Mouse (Mus musculus): Measurements from ENCODE around the gene Depdc5. TPM values are rescaled to one million over a fixed set of nuclear protein-coding genes. Genes with fewer than 3 reads are reported as not detected.
"Not testable (repeated sequence)": the region's sequence is repeated elsewhere in the genome, so short reads cannot be mapped to it uniquely, and the experiment has no call there.

Depdc5 gene
- 17.3 and 20.2 TPM in 2 replicates for polyA plus RNA-seq (2015; fragmentation: Nextera tagmentation; extraction: Ambion mirVana)

DNA sequence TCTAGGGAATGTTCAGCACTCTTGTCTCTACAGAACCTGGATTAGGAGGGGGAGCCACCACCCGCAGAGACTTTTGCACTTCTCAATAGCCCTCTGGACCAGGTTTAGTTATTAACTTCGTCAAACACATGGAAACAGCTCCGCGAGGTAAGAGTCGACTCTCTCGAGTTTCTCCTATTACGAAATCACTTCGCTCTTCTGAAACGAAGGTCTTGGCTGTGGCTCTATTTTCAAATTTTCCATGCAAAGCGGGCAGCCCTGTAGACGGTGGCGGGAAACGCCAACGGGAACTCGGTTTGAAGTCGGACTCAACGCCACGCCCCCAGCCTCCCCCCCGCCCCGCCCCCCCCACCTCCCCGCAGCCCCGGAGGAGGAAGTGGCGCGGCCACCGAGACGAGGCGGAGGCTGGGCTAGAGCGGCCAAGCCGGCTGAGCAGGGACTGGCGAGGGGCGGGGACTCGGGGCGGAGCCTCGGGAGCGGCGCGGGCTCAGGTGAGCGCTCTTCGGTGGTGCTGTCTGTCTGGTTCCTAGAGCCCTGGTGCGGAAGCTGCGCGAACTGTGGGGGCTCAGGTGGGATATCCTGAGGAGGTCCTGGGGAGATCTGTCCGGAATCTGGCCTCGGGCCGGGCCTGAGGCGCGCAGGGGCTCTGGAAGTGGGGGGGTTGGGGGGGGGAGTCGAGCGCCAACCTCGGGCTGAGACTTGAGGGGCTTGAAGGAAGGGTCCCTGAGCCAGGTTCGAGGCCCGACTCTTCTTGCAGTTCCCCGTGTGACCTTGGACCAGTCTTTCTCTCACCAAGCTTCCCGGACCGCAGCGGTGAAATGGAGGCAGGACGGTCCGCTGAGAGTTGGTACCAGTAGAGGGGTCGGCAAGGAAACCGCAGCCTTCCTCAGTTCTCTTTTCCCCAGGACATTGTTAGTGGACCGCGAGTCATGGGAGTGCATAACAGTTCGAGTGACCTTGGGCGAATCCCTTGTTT is at the start of gene Depdc5:
Gene Depdc5, plus strand, starts transcription at position 449 of the 976 bp plus-strand sequence.
- H3K9ac ChIP-seq: peak within 1 kb of the TSS; percentile 69
- ATAC-seq: peak; percentile 99
- H3K27ac ChIP-seq: peak within 1 kb of the TSS; percentile 48
- H3K4me2 ChIP-seq (replicated peaks): peak within 1 kb of the TSS; percentile 81
- H3K9me3 ChIP-seq: no peaks in the 10 kb centered on the region
- no peaks in the 10 kb centered on the region for H3K27me3 ChIP-seq (replicated peaks)
- under 1% methylated on average over 64 of the region's 64 CpGs for WGBS
- H3K36me3 ChIP-seq: peaks cover 9% of the 10 kb centered on the region; the same call in 1 of the 2 replicates
- peak within 1 kb of the TSS; percentile 68 for H3K4me3 ChIP-seq (replicated peaks)
- peaks cover 9% of the 10 kb centered on the region; the same call in 1 of the 2 replicates for H3K4me1 ChIP-seq (replicated peaks)

DNA sequence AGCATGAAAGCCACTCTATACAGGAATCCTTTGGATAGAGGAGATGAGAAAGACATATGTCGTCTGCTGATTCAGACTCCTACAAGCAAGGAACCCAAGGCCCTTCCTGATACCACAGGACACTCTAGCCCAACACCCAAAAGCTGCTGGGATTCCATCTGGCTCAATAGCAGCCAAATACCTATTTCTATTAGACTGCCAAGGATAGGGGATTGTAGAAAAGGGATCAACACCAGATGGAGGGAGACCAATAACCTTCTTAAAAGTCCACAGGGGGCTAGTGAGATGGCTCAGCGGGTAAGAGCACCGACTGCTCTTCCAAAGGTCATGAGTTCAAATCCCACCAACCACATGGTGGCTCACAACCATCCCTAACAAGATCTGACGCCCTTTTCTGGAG is 48.1 kb upstream of the Depdc5 start:
- no peaks in the 10 kb centered on the region for H3K9me3 ChIP-seq
- H3K36me3 ChIP-seq: peaks cover 19% of the 10 kb centered on the region
- no peak overlapping the region for H3K4me3 ChIP-seq (replicated peaks)
- H3K4me1 ChIP-seq (replicated peaks): no peaks in the 10 kb centered on the region
- H3K27ac ChIP-seq: no peak overlapping the region
- no peaks in the 10 kb centered on the region for H3K27me3 ChIP-seq (replicated peaks)
- no peak overlapping the region for H3K4me2 ChIP-seq (replicated peaks)
- ATAC-seq: no peak
- 95% methylated on average over 4 of the region's 4 CpGs for WGBS
- no peak overlapping the region for H3K9ac ChIP-seq

DNA sequence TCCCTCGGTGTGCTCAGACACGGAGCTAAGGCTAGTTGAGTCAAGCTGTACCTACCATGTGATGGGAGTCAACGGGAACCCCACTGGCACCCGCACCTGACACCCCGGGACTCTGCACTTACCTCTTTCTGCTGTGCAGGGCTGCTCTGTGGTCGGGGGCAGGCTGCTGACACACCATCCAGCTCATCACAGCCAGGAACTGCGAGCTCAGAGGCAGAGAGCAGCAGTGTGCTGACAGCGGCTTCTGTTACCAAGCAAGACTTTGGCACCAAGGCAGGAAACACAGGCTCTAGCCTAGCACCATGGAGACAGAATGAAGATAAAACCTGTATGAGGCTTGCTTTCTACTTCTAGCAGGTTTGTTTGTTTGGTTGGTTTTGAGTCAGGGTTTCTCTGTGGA is 43.0 kb upstream of the Depdc5 start:
- Histone ChIP-seq H3K27ac (no peak overlapping the region), H3K4me2 (replicated peaks) (no peak overlapping the region), H3K27me3 (replicated peaks) (no peaks in the 10 kb centered on the region), H3K9me3 (no peaks in the 10 kb centered on the region), H3K36me3 (peaks cover 20% of the 10 kb centered on the region), H3K4me1 (replicated peaks) (no peaks in the 10 kb centered on the region), H3K9ac (no peak overlapping the region), H3K4me3 (replicated peaks) (no peak overlapping the region)
- WGBS: 94% methylated on average over 8 of the region's 8 CpGs
- ATAC-seq: no peak

DNA sequence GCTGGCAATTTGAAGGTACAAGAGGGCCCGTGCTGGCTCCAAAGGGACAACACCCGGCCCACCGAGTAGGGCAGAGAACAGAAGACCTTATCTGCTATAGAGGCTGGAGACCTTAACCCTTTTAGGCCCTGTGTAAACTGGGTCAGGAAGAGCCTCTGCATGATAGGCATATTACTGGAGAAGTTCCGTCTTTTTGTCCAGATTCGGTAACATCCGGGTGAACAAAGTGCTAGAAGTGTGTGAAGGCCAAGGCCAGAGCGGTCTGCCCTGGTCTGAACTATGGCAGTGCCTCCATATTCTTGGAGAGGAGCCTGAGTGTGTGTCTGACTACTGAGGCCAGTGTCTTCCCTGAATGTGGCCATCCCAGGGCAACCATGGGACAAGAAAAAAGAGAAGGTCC is 36.5 kb upstream of the Depdc5 start, which contains the start of gene Gm20671:
Gene Gm20671, minus strand, starts transcription at position 101 of the 400 bp plus-strand sequence.
- no peaks in the 10 kb centered on the region for H3K4me1 ChIP-seq (replicated peaks)
- no peak within 1 kb of the TSS for H3K9ac ChIP-seq
- 94% methylated on average over 7 of the region's 7 CpGs for WGBS
- H3K27ac ChIP-seq: no peak within 1 kb of the TSS
- H3K4me2 ChIP-seq (replicated peaks): no peak within 1 kb of the TSS
- no peaks in the 10 kb centered on the region for H3K9me3 ChIP-seq
- no peaks in the 10 kb centered on the region for H3K27me3 ChIP-seq (replicated peaks)
- ATAC-seq: no peak
- H3K36me3 ChIP-seq: peaks cover 22% of the 10 kb centered on the region
- H3K4me3 ChIP-seq (replicated peaks): no peak within 1 kb of the TSS

DNA sequence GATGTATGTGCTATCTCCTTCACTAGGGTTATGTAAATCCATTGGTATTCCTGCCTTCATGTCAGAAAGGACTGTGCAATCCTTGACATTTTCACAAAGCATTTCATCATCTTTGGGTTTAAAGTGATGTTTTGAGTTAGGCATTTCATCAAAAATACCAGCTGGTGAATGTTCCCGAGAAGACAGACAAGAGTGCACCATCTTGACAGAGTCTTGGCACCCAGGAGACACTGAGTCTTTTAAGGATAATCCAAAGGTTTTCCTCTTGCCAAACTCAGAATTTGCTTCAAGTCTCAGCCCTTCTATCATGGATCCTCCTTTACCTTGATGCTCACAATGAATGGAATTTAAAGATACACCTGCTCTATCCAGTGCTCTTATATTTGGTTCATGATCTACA is 34.7 kb upstream of the Depdc5 start:
- not testable (repeated sequence) for H3K27ac ChIP-seq; H3K9me3 ChIP-seq; H3K4me3 ChIP-seq (replicated peaks); H3K4me1 ChIP-seq (replicated peaks); H3K9ac ChIP-seq; H3K27me3 ChIP-seq (replicated peaks); H3K4me2 ChIP-seq (replicated peaks); ATAC-seq
- H3K36me3 ChIP-seq: peaks cover 21% of the 10 kb centered on the region
- WGBS: 87% methylated on average over 1 of the region's 1 CpGs

DNA sequence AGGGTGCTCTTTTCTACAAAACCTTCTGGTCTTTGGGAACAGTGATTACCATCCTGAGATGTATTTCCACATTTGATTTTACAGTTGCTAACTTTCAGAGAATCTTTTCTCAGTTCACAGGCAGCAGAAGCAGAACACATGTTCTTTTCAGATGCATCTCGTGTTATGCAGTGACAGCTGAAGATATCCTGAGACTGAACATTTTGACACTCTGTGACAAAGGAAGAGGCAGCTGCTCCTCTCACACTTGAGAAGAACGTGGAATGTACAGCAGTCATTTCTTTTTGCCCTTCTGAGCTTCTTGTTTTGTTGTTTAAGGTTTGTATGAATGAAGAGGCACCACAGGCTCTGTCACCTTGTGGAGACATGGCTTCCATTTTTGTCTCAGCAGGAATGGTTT is 33.4 kb upstream of the Depdc5 start:
- H3K9ac ChIP-seq: no peak overlapping the region
- H3K9me3 ChIP-seq: no peaks in the 10 kb centered on the region
- H3K36me3 ChIP-seq: peaks cover 21% of the 10 kb centered on the region
- no peak for ATAC-seq
- 91% methylated on average over 2 of the region's 2 CpGs for WGBS
- H3K4me1 ChIP-seq (replicated peaks): no peaks in the 10 kb centered on the region
- no peaks in the 10 kb centered on the region for H3K27me3 ChIP-seq (replicated peaks)
- H3K4me3 ChIP-seq (replicated peaks): no peak overlapping the region
- no peak overlapping the region for H3K4me2 ChIP-seq (replicated peaks)
- H3K27ac ChIP-seq: no peak overlapping the region

DNA sequence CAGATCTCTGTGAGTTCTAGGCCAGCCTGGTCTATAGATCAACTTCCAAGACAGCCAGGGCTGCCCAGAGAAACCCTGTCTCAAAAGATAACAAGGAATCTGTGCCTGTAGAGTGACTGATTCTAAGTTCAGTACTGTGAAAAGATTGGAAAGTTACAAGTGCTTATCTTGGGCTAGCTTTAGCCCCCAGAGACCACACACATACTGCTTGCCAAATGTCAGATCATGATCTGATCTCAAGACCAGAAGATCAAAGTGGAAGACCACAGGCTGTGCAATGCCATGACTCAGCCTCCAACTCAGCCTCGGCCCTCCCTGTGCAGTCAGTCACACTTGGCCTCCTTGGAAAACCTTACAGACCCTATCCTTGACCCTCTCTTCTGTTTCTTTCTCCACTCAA is 29.0 kb upstream of the Depdc5 start:
- H3K4me3 ChIP-seq (replicated peaks): no peak overlapping the region
- H3K4me2 ChIP-seq (replicated peaks): no peak overlapping the region
- H3K36me3 ChIP-seq: peaks cover 31% of the 10 kb centered on the region
- H3K9me3 ChIP-seq: no peaks in the 10 kb centered on the region
- H3K27me3 ChIP-seq (replicated peaks): no peaks in the 10 kb centered on the region
- no peaks in the 10 kb centered on the region for H3K4me1 ChIP-seq (replicated peaks)
- H3K27ac ChIP-seq: no peak overlapping the region
- H3K9ac ChIP-seq: no peak overlapping the region
- no peak for ATAC-seq
- 88% methylated on average over 1 of the region's 1 CpGs for WGBS

DNA sequence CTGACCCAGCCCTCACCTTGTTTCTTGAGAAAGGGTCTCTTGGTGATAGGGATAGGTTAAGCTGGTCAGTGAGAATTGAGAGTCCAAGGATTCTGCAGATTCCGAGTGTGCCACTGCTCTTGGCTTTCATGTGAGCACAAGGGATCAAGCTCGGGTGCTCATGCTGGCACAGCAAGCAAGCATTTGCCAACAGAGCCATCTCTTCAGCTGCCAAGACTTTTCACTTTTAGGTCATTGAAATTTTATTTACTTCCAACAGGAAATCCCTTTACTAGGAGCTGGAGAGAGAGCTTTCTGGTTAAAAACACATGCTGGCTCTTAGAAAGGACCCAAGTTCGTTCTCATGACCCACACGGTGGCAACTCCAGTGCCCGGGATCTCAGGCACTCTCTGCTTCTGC is 26.5 kb upstream of the Depdc5 start:
- Histone ChIP-seq H3K9ac (no peak overlapping the region), H3K36me3 (peaks cover 37% of the 10 kb centered on the region), H3K9me3 (no peaks in the 10 kb centered on the region), H3K4me3 (replicated peaks) (no peak overlapping the region), H3K27ac (no peak overlapping the region), H3K27me3 (replicated peaks) (no peaks in the 10 kb centered on the region), H3K4me2 (replicated peaks) (no peak overlapping the region), H3K4me1 (replicated peaks) (no peaks in the 10 kb centered on the region)
- no peak for ATAC-seq
- 91% methylated on average over 5 of the region's 5 CpGs for WGBS

DNA sequence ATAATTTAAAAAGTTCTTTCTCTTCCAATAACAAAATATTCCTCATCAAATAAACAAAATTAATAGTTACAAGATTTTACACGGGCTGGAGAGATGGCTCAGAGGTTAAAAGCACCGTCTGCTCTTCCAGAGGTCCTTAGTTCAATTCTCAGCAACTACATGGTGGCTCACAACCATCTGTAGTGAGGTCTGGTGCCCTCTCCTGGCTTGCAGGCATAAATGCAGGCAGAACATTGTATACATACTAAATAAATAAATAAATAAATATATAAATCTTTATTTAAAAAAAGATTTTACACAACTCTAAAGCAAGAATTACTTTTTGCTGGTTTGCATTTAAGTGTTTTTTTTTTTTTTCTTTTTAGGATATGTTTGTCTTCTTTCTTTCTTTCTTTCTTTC is 23.5 kb upstream of the Depdc5 start:
- Histone ChIP-seq H3K27ac (no peak overlapping the region), H3K4me3 (replicated peaks) (no peak overlapping the region), H3K36me3 (peaks cover 51% of the 10 kb centered on the region), H3K9ac (no peak overlapping the region), H3K4me2 (replicated peaks) (no peak overlapping the region), H3K27me3 (replicated peaks) (no peaks in the 10 kb centered on the region), H3K4me1 (replicated peaks) (no peaks in the 10 kb centered on the region), H3K9me3 (no peaks in the 10 kb centered on the region)
- ATAC-seq: no peak
- WGBS: 93% methylated on average over 2 of the region's 2 CpGs

DNA sequence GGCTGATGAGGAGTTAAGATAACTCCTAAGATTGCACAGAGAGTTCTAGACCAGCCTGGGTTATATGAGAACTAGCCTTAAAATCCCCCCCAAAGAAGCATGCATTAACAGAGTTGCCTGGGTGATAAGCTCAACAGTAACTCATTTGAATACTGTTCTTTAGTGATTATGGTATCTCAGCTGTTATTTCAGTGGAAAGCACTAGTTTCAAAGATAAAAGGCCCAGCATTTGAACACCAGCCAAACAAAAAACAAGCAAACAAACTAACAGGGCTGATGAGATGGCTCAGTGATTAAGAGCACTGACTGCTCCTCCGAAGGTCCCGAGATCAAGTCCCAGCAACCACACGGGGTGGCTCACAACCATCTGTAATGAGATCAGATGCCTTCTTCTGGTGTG is 14.3 kb upstream of the Depdc5 start:
- Histone ChIP-seq H3K9me3 (no peaks in the 10 kb centered on the region), H3K4me2 (replicated peaks) (no peak overlapping the region), H3K4me3 (replicated peaks) (no peak overlapping the region), H3K27me3 (replicated peaks) (no peaks in the 10 kb centered on the region), H3K9ac (no peak overlapping the region), H3K27ac (no peak overlapping the region), H3K4me1 (replicated peaks) (0 out of 2 replicates have a peak, but pooled peaks cover 12% of the 10 kb centered on the region), H3K36me3 (0 out of 2 replicates have a peak, but pooled peaks cover 2% of the 10 kb centered on the region)
- 94% methylated on average over 3 of the region's 3 CpGs for WGBS
- ATAC-seq: no peak

DNA sequence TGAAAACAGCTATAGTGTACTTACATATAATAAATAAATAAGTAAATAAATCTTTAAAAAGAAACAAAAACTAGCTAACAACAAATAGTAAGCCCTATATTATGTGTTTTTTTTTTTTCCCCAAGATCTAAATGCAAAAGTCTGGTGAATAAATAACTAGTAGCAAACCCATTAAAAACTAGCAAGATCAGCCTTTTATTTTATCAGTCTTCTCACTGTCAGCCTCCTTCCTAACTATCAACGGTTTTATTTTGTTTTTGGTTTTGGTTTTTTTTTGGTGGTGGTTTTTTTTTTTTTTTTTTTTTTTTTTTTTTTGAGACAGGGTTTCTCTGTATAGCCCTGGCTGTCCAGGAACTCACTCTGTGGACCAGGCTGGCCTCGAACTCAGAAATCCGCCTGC is 13.9 kb upstream of the Depdc5 start:
- H3K27ac ChIP-seq; H3K27me3 ChIP-seq (replicated peaks); H3K9ac ChIP-seq; H3K4me3 ChIP-seq (replicated peaks); H3K36me3 ChIP-seq; H3K4me2 ChIP-seq (replicated peaks); ATAC-seq; H3K9me3 ChIP-seq: not testable (repeated sequence)
- 86% methylated on average over 3 of the region's 3 CpGs for WGBS
- H3K4me1 ChIP-seq (replicated peaks): 0 out of 2 replicates have a peak, but pooled peaks cover 12% of the 10 kb centered on the region

DNA sequence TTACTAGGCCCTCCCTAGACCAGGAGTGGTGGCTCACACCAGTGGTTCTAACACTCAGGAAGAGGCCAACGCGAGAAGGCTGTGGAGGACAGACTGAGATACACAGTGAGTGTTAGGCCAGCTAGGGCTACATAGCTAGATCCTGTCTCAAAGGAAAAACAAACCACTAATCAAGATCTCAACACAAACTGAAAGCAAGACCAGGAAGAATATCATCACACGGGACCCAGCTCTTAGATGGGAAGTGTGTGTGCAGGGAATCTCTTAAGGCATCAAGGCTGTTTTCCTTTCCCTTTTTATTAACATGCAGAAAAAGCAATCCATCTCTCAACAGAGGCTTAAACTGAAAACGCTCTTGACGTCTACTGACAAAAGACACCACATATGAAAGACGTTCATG is 11.5 kb upstream of the Depdc5 start:
- Histone ChIP-seq H3K4me1 (replicated peaks) (0 out of 2 replicates have a peak, but pooled peaks cover 12% of the 10 kb centered on the region), H3K36me3 (no peaks in the 10 kb centered on the region), H3K4me3 (replicated peaks) (0 out of 2 replicates have a peak overlapping the region, but pooled peaks have one; percentile 2), H3K27me3 (replicated peaks) (no peaks in the 10 kb centered on the region), H3K9ac (no peak overlapping the region; the same call in 1 of the 2 replicates), H3K9me3 (no peaks in the 10 kb centered on the region), H3K4me2 (replicated peaks) (peak overlapping the region; percentile 67), H3K27ac (no peak overlapping the region)
- WGBS: 35% methylated on average over 6 of the region's 6 CpGs
- ATAC-seq: no peak
